Mouse (Mus musculus): Measurements from ENCODE around the gene Soat1. TPM values are rescaled to one million over a fixed set of nuclear protein-coding genes. Genes with fewer than 3 reads are reported as not detected.

Soat1 gene
- polyA plus RNA-seq, 1 experiment from 2014 or later: 25.7 TPM

GRCm38 (mm10) chr1:156495025-156495424 is 20.9 kb upstream of the Soat1 start:
- Histone ChIP-seq H3K4me3 (ENCODE audit: low read depth, low read length) (no peak overlapping the region), H3K27me3 (ENCODE audit: control insufficient read depth, insufficient read depth, low read length) (no peaks in the 10 kb centered on the region), H3K9me3 (ENCODE audit: control insufficient read depth, low read length) (no peaks in the 10 kb centered on the region), H3K9ac (ENCODE audit: low read depth, low read length) (no peak overlapping the region), H3K4me2 (replicated peaks; ENCODE audit: low read depth, low read length) (no peak overlapping the region), H3K36me3 (ENCODE audit: control insufficient read depth, insufficient read depth, low read length) (no peaks in the 10 kb centered on the region), H3K27ac (ENCODE audit: low read depth, low read length) (no peak overlapping the region), H3K4me1 (replicated peaks; ENCODE audit: control insufficient read depth, insufficient read depth, low read length) (no peaks in the 10 kb centered on the region)
- 71% methylated on average over 8 of the region's 8 CpGs for WGBS
- no peak for ATAC-seq (ENCODE audit: low FRiP score)
- DNase-seq (ENCODE audit: low spot score): no peak

GRCm38 (mm10) chr1:156491226-156491796 is 17.2 kb upstream of the Soat1 start:
- DNase-seq (ENCODE audit: low spot score): no peak
- Histone ChIP-seq H3K4me2 (replicated peaks; ENCODE audit: low read depth, low read length) (no peak overlapping the region), H3K36me3 (ENCODE audit: control insufficient read depth, insufficient read depth, low read length) (no peaks in the 10 kb centered on the region), H3K4me3 (ENCODE audit: low read depth, low read length) (no peak overlapping the region), H3K9ac (ENCODE audit: low read depth, low read length) (no peak overlapping the region), H3K4me1 (replicated peaks; ENCODE audit: control insufficient read depth, insufficient read depth, low read length) (no peaks in the 10 kb centered on the region), H3K27me3 (ENCODE audit: control insufficient read depth, insufficient read depth, low read length) (no peaks in the 10 kb centered on the region), H3K9me3 (ENCODE audit: control insufficient read depth, low read length) (no peaks in the 10 kb centered on the region), H3K27ac (ENCODE audit: low read depth, low read length) (no peak overlapping the region)
- ATAC-seq (ENCODE audit: low FRiP score): no peak
- WGBS: 85% methylated on average over 4 of the region's 4 CpGs

GRCm38 (mm10) chr1:156488031-156488430 is 13.9 kb upstream of the Soat1 start:
- WGBS: 92% methylated on average over 5 of the region's 5 CpGs
- no peak overlapping the region for H3K4me3 ChIP-seq (ENCODE audit: low read depth, low read length)

GRCm38 (mm10) chr1:156487498-156487897 is 13.4 kb upstream of the Soat1 start:
- Histone ChIP-seq H3K4me3 (ENCODE audit: low read depth, low read length) (no peak overlapping the region), H3K4me1 (replicated peaks; ENCODE audit: control insufficient read depth, insufficient read depth, low read length) (no peaks in the 10 kb centered on the region), H3K27me3 (ENCODE audit: control insufficient read depth, insufficient read depth, low read length) (no peaks in the 10 kb centered on the region), H3K9ac (ENCODE audit: low read depth, low read length) (no peak overlapping the region), H3K27ac (ENCODE audit: low read depth, low read length) (no peak overlapping the region), H3K4me2 (replicated peaks; ENCODE audit: low read depth, low read length) (no peak overlapping the region), H3K36me3 (ENCODE audit: control insufficient read depth, insufficient read depth, low read length) (no peaks in the 10 kb centered on the region), H3K9me3 (ENCODE audit: control insufficient read depth, low read length) (no peaks in the 10 kb centered on the region)
- DNase-seq (ENCODE audit: low spot score) (no peak), ATAC-seq (ENCODE audit: low FRiP score) (no peak)
- 95% methylated on average over 7 of the region's 7 CpGs for WGBS

More at GRCm38 (mm10) chr1:156488031-156488430, 13.9 kb upstream of the Soat1 start:
- H3K4me2 ChIP-seq (replicated peaks; ENCODE audit: low read depth, low read length): no peak overlapping the region
- no peaks in the 10 kb centered on the region for H3K9me3 ChIP-seq (ENCODE audit: control insufficient read depth, low read length)
- no peaks in the 10 kb centered on the region for H3K27me3 ChIP-seq (ENCODE audit: control insufficient read depth, insufficient read depth, low read length)
- no peak overlapping the region for H3K9ac ChIP-seq (ENCODE audit: low read depth, low read length)
- DNase-seq (ENCODE audit: low spot score) (no peak), ATAC-seq (ENCODE audit: low FRiP score) (no peak)
- H3K36me3 ChIP-seq (ENCODE audit: control insufficient read depth, insufficient read depth, low read length): no peaks in the 10 kb centered on the region
- H3K27ac ChIP-seq (ENCODE audit: low read depth, low read length): no peak overlapping the region
- no peaks in the 10 kb centered on the region for H3K4me1 ChIP-seq (replicated peaks; ENCODE audit: control insufficient read depth, insufficient read depth, low read length)

GRCm38 (mm10) chr1:156481826-156482225 is 7.7 kb upstream of the Soat1 start:
- Histone ChIP-seq H3K4me2 (replicated peaks; ENCODE audit: low read depth, low read length) (no peak overlapping the region), H3K4me1 (replicated peaks; ENCODE audit: control insufficient read depth, insufficient read depth, low read length) (no peaks in the 10 kb centered on the region)
- WGBS: 86% methylated on average over 3 of the region's 3 CpGs

GRCm38 (mm10) chr1:156476535-156476934 is 2.4 kb upstream of the Soat1 start:
- no peak overlapping the region for H3K27ac ChIP-seq (ENCODE audit: low read depth, low read length)
- H3K4me2 ChIP-seq (replicated peaks; ENCODE audit: low read depth, low read length): no peak overlapping the region
- H3K9me3 ChIP-seq (ENCODE audit: control insufficient read depth, low read length): no peaks in the 10 kb centered on the region
- H3K4me1 ChIP-seq (replicated peaks; ENCODE audit: control insufficient read depth, insufficient read depth, low read length): no peaks in the 10 kb centered on the region
- H3K9ac ChIP-seq (ENCODE audit: low read depth, low read length): no peak overlapping the region
- no peaks in the 10 kb centered on the region for H3K36me3 ChIP-seq (ENCODE audit: control insufficient read depth, insufficient read depth, low read length)
- no peak overlapping the region for H3K4me3 ChIP-seq (ENCODE audit: low read depth, low read length)
- 30% methylated on average over 7 of the region's 7 CpGs for WGBS
- no peaks in the 10 kb centered on the region for H3K27me3 ChIP-seq (ENCODE audit: control insufficient read depth, insufficient read depth, low read length)
- ATAC-seq (ENCODE audit: low FRiP score) (no peak), DNase-seq (ENCODE audit: low spot score) (no peak)

More at GRCm38 (mm10) chr1:156481826-156482225, 7.7 kb upstream of the Soat1 start:
- H3K9me3 ChIP-seq (ENCODE audit: control insufficient read depth, low read length): no peaks in the 10 kb centered on the region
- H3K36me3 ChIP-seq (ENCODE audit: control insufficient read depth, insufficient read depth, low read length): no peaks in the 10 kb centered on the region
- no peak overlapping the region for H3K4me3 ChIP-seq (ENCODE audit: low read depth, low read length)
- DNase-seq (ENCODE audit: low spot score) (no peak), ATAC-seq (ENCODE audit: low FRiP score) (no peak)
- H3K27me3 ChIP-seq (ENCODE audit: control insufficient read depth, insufficient read depth, low read length): no peaks in the 10 kb centered on the region
- no peak overlapping the region for H3K9ac ChIP-seq (ENCODE audit: low read depth, low read length)
- no peak overlapping the region for H3K27ac ChIP-seq (ENCODE audit: low read depth, low read length)

GRCm38 (mm10) chr1:156476016-156476415 is 1.9 kb upstream of the Soat1 start:
- Histone ChIP-seq H3K4me2 (replicated peaks; ENCODE audit: low read depth, low read length) (no peak overlapping the region), H3K9ac (ENCODE audit: low read depth, low read length) (no peak overlapping the region), H3K4me1 (replicated peaks; ENCODE audit: control insufficient read depth, insufficient read depth, low read length) (no peaks in the 10 kb centered on the region), H3K36me3 (ENCODE audit: control insufficient read depth, insufficient read depth, low read length) (no peaks in the 10 kb centered on the region), H3K9me3 (ENCODE audit: control insufficient read depth, low read length) (no peaks in the 10 kb centered on the region), H3K4me3 (ENCODE audit: low read depth, low read length) (no peak overlapping the region), H3K27me3 (ENCODE audit: control insufficient read depth, insufficient read depth, low read length) (no peaks in the 10 kb centered on the region), H3K27ac (ENCODE audit: low read depth, low read length) (no peak overlapping the region)
- DNase-seq (ENCODE audit: low spot score): no peak
- ATAC-seq (ENCODE audit: low FRiP score): no peak
- WGBS: 39% methylated on average over 2 of the region's 2 CpGs

- H3K4me3 ChIP-seq (ENCODE audit: low read depth, low read length): no peak overlapping the region
- ATAC-seq (ENCODE audit: low FRiP score): no peak
- DNase-seq (ENCODE audit: low spot score): no peak
Measured at GRCm38 (mm10) chr1:156474854-156475253, 723 bp upstream of the Soat1 start.

GRCm38 (mm10) chr1:156473003-156473402 is 1.1 kb downstream of the Soat1 start:
- WGBS: 1% methylated on average over 11 of the region's 11 CpGs
- H3K27me3 ChIP-seq (ENCODE audit: control insufficient read depth, insufficient read depth, low read length): no peaks in the 10 kb centered on the region
- no peaks in the 10 kb centered on the region; the same call in 1 of the 2 replicates for H3K9me3 ChIP-seq (ENCODE audit: control insufficient read depth, low read length)
- peak overlapping the region; percentile 51 for H3K4me2 ChIP-seq (replicated peaks; ENCODE audit: low read depth, low read length)
- ATAC-seq (ENCODE audit: low FRiP score): no peak
- no peak overlapping the region for H3K27ac ChIP-seq (ENCODE audit: low read depth, low read length)
- peak; percentile 45 for DNase-seq (ENCODE audit: low spot score)
- no peaks in the 10 kb centered on the region for H3K36me3 ChIP-seq (ENCODE audit: control insufficient read depth, insufficient read depth, low read length)
- no peaks in the 10 kb centered on the region for H3K4me1 ChIP-seq (replicated peaks; ENCODE audit: control insufficient read depth, insufficient read depth, low read length)
- H3K9ac ChIP-seq (ENCODE audit: low read depth, low read length): peak overlapping the region; percentile 17; the same call in 1 of the 2 replicates
- H3K4me3 ChIP-seq (ENCODE audit: low read depth, low read length): peak overlapping the region; percentile 73

More at GRCm38 (mm10) chr1:156474854-156475253, 723 bp upstream of the Soat1 start:
- H3K9ac ChIP-seq (ENCODE audit: low read depth, low read length): no peak overlapping the region
- 36% methylated on average over 3 of the region's 3 CpGs for WGBS
- no peak overlapping the region for H3K4me2 ChIP-seq (replicated peaks; ENCODE audit: low read depth, low read length)
- H3K27ac ChIP-seq (ENCODE audit: low read depth, low read length): no peak overlapping the region
- no peaks in the 10 kb centered on the region for H3K27me3 ChIP-seq (ENCODE audit: control insufficient read depth, insufficient read depth, low read length)
- no peaks in the 10 kb centered on the region for H3K4me1 ChIP-seq (replicated peaks; ENCODE audit: control insufficient read depth, insufficient read depth, low read length)
- no peaks in the 10 kb centered on the region for H3K36me3 ChIP-seq (ENCODE audit: control insufficient read depth, insufficient read depth, low read length)
- H3K9me3 ChIP-seq (ENCODE audit: control insufficient read depth, low read length): no peaks in the 10 kb centered on the region
